Mouse (Mus musculus) spleen, adult 2 months (tissue): Measurements from ENCODE around the gene Prr5l. TPM values are rescaled to one million over a fixed set of nuclear protein-coding genes. Genes with fewer than 3 reads are reported as not detected.

Experiments
- DNase-seq, 2 experiments: peaks; one replicate each; pipeline versions ENCODE4 v3.0.0 to v3.0.0-alpha.2; 2012 to 2021; ENCODE audit warnings: low spot score in 2 of 2, low read depth in 1 of 2
- H3K27ac ChIP-seq: fragments of 200-500 bp; 2 replicates; pipeline ENCODE4 v1.5.1; 2012; ENCODE audit warnings: low read length, inconsistent platforms; ENCODE audit not compliant: insufficient read depth
- H3K27me3 ChIP-seq: fragments of 200-500 bp; 2 replicates; pipeline ENCODE4 v1.6.1; 2012; ENCODE audit warnings: mild to moderate bottlenecking, moderate library complexity, low read length, inconsistent platforms; ENCODE audit not compliant: control insufficient read depth, insufficient read depth
- H3K36me3 ChIP-seq: fragments of 200-500 bp; 2 replicates; pipeline ENCODE4 v1.6.1; 2012; ENCODE audit warnings: mild to moderate bottlenecking, low read length, inconsistent platforms; ENCODE audit not compliant: control insufficient read depth, insufficient read depth
- H3K4me1 ChIP-seq: fragments of 200-500 bp; 2 replicates; pipeline ENCODE4 v1.6.1; 2011; ENCODE audit warnings: inconsistent platforms; ENCODE audit not compliant: control insufficient read depth, insufficient read depth, insufficient read length
- H3K4me3 ChIP-seq: fragments of 200-500 bp; 2 replicates; pipeline ENCODE4 v1.5.1; 2011; ENCODE audit warnings: mild to moderate bottlenecking, inconsistent platforms; ENCODE audit not compliant: insufficient read depth, insufficient read length; ENCODE audit errors: extremely low read depth
- CTCF ChIP-seq: fragments of 200-500 bp; IDR thresholded peaks from 2 replicates; pipeline ENCODE4 v1.5.1; 2011; ENCODE audit warnings: mild to moderate bottlenecking, inconsistent platforms; ENCODE audit not compliant: insufficient read depth, insufficient read length, insufficient replicate concordance; ENCODE audit errors: extremely low read depth
- POLR2A ChIP-seq: fragments of 200-500 bp; IDR thresholded peaks from 2 replicates; pipeline ENCODE4 v1.6.1; 2011; ENCODE audit warnings: low read depth, low read length, inconsistent platforms
- WGBS: fragments of 180-500 bp; shearing (Covaris S2); methylation state at CpG from one replicate; pipeline ENCODE4 v1.1.7; 2018; 5-methylcytosine and 5-hydroxymethylcytosine counted together
- polyA plus RNA-seq: library from polyadenylated mRNA; depleted of rRNA; stranded (reverse); fragments of >200 nt; gene quantifications from 2 replicates; pipeline ENCODE4 v1.2.3, GENCODE M21; 2012

The Prr5l gene
- polyA plus RNA-seq, 1 experiment, result 6.1 TPM

GRCm38 (mm10) chr2:101823821-101824220, 59.0 kb downstream of the Prr5l start:
- no peaks in the 10 kb centered on the region; the same call in 1 of the 2 replicates for H3K4me1 ChIP-seq
- DNase-seq, result no peak
- WGBS, result 69% methylated on average over 4 of the region's 4 CpGs

GRCm38 (mm10) chr2:101822785-101823184, 60.0 kb downstream of the Prr5l start:
- TF ChIP-seq CTCF (no peak), POLR2A (no peak)
- no peak for DNase-seq
- H3K36me3 ChIP-seq, result no peaks in the 10 kb centered on the region
- 21% methylated on average over 13 of the region's 13 CpGs for WGBS
- H3K27ac ChIP-seq, result no peak overlapping the region
- no peaks in the 10 kb centered on the region; the same call in 1 of the 2 replicates for H3K4me1 ChIP-seq
- no peak overlapping the region for H3K4me3 ChIP-seq
- H3K27me3 ChIP-seq, result no peaks in the 10 kb centered on the region

More at GRCm38 (mm10) chr2:101823821-101824220, 59.0 kb downstream of the Prr5l start:
- Histone ChIP-seq H3K27ac (no peak overlapping the region), H3K27me3 (no peaks in the 10 kb centered on the region), H3K4me3 (no peak overlapping the region), H3K36me3 (no peaks in the 10 kb centered on the region)
- TF ChIP-seq CTCF (no peak), POLR2A (no peak)

GRCm38 (mm10) chr2:101820816-101821215, 62.0 kb downstream of the Prr5l start:
- Histone ChIP-seq H3K36me3 (no peaks in the 10 kb centered on the region), H3K27me3 (no peaks in the 10 kb centered on the region), H3K4me1 (no peaks in the 10 kb centered on the region), H3K27ac (no peak overlapping the region), H3K4me3 (no peak overlapping the region)
- no peak for TF ChIP-seq CTCF
- no peak for TF ChIP-seq POLR2A
- DNase-seq, result no peak
- 92% methylated on average over 1 of the region's 1 CpGs for WGBS

- Histone ChIP-seq H3K4me3 (no peak overlapping the region), H3K27ac (no peak overlapping the region), H3K4me1 (no peaks in the 10 kb centered on the region), H3K27me3 (no peaks in the 10 kb centered on the region), H3K36me3 (no peaks in the 10 kb centered on the region)
- no peak for DNase-seq
- TF ChIP-seq POLR2A (no peak), CTCF (no peak)
- WGBS, result 79% methylated on average over 7 of the region's 7 CpGs
These were observed 63.7 kb downstream of the Prr5l start for GRCm38 (mm10) chr2:101818986-101819764.

- no peak for DNase-seq
- TF ChIP-seq POLR2A (no peak), CTCF (no peak)
- Histone ChIP-seq H3K4me1 (no peaks in the 10 kb centered on the region), H3K36me3 (no peaks in the 10 kb centered on the region), H3K27ac (no peak overlapping the region), H3K27me3 (no peaks in the 10 kb centered on the region), H3K4me3 (no peak overlapping the region)
- 72% methylated on average over 3 of the region's 3 CpGs for WGBS
These were observed 66.0 kb downstream of the Prr5l start for GRCm38 (mm10) chr2:101816646-101817308.

GRCm38 (mm10) chr2:101815250-101815934, 67.4 kb downstream of the Prr5l start:
- TF ChIP-seq CTCF (peak; percentile 46; the same call in 1 of the 2 replicates), POLR2A (no peak)
- no peak overlapping the region for H3K27ac ChIP-seq

More at GRCm38 (mm10) chr2:101815250-101815934, 67.4 kb downstream of the Prr5l start:
- H3K36me3 ChIP-seq, result no peaks in the 10 kb centered on the region
- H3K4me3 ChIP-seq, result no peak overlapping the region
- DNase-seq, result peak; percentile 4 to 52
- WGBS, result 40% methylated on average over 5 of the region's 5 CpGs
- H3K27me3 ChIP-seq, result no peaks in the 10 kb centered on the region
- no peaks in the 10 kb centered on the region; the same call in 1 of the 2 replicates for H3K4me1 ChIP-seq
